Mouse (Mus musculus): ENCODE measurements at regions not wholly inside any gene's neighbourhood (a gene's known extent, or its start where the extent isn't known, plus 50 kb on each side); places are given as distances from the start of the nearest gene placed in this dataset.

GRCm38 (mm10) chr15:69923833-69924232 is 3423.1 kb upstream of the Lrrc6 start:
- peak in 1 of 2 experiments; percentile 1 for DNase-seq

GRCm38 (mm10) chr15:69923280-69923679 is 3422.6 kb upstream of the Lrrc6 start:
- peak in 1 of 2 experiments; percentile 2 for DNase-seq

GRCm38 (mm10) chr15:69922176-69922575 is 3421.5 kb upstream of the Lrrc6 start:
- DNase-seq, result no peak

GRCm38 (mm10) chr15:69885764-69886163 is 3385.1 kb upstream of the Lrrc6 start:
- DNase-seq, result no peak

- no peak for DNase-seq
These were observed 3377.8 kb upstream of the Lrrc6 start for GRCm38 (mm10) chr15:69878511-69878910.

GRCm38 (mm10) chr15:69853521-69853920 is 3352.8 kb upstream of the Lrrc6 start:
- DNase-seq, result no peak

- no peak for DNase-seq
These were observed 3348.9 kb upstream of the Lrrc6 start for GRCm38 (mm10) chr15:69849644-69850043.
